Mouse (Mus musculus): ENCODE measurements around the gene Mcm10.

DNA sequence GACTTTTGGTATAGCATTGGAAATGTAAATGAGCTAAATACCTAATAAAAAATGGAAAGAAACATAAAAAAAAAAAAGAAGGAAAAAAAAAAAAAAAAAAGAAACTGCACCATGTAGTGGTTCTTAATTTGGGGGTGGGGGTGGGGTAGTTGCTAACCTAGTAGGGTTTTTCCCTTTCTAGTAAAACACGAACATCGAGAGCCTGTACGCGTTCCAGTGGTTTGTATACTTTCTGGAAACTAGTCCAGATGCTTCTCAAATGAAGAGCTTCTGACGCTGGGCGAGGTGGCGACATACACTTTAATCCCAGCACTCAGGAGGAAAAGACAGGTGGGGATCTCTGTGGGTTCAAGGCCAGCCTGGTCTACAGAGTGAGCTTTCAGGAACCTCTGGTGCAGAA is 4.3 kb upstream of the Mcm10 start:
- no peak for TF ChIP-seq CTCF (IDR thresholded peaks at IDR 0.05; ENCODE audit: borderline replicate concordance, insufficient read depth, low read depth, low read length)
- no peak for TF ChIP-seq POLR2A (IDR thresholded peaks at IDR 0.05; ENCODE audit: borderline replicate concordance, insufficient read depth, low read length)
